Mouse (Mus musculus) lung, postnatal 10 days (tissue): ENCODE measurements at regions not wholly inside any gene's neighbourhood (a gene's known extent, or its start where the extent isn't known, plus 50 kb on each side); places are given as distances from the start of the nearest gene placed in this dataset.

ENCODE experiments used
- DNase-seq: peaks from one replicate; pipeline ENCODE4 v3.0.0; 2021

DNA sequence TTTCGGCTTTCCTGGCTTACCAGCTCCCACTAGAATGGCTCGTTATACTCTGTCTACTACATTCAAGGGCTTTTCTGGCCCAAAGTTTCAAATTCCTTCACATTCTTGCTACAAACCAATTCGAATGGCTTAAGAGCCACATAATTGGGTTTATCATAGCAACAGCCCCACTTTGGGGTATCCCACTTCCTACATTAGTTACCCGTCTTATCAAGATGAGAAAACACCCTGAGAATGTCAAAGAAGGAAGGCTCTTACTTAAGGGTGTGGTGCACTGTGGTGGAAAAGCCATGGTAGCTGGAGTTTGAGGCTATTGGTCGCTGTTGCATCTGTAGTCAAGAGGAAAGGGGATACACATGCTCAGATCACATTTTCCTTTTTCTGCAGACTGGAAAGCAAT is 213.2 kb upstream of the Klf3 start:
- DNase-seq: no peak

DNA sequence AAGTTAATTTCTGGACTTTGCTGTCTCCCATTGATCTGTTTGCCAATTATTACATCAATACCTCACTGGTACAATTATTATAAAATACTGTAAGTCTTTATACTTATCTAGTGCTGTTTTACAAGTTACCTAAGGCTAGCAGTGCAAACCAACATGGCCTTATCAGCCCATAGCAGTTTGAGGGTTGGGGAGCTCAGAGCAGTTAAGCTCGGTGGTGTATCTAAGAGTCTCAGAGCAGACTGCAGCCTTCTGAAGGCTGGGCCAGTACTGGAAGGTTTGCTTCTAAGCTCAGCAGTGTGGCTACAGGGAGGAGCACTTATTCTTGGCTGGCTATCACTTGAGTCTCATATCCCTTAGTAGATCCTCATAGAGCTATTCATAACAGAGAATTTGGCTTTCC is 212.4 kb upstream of the Klf3 start:
- DNase-seq: no peak

DNA sequence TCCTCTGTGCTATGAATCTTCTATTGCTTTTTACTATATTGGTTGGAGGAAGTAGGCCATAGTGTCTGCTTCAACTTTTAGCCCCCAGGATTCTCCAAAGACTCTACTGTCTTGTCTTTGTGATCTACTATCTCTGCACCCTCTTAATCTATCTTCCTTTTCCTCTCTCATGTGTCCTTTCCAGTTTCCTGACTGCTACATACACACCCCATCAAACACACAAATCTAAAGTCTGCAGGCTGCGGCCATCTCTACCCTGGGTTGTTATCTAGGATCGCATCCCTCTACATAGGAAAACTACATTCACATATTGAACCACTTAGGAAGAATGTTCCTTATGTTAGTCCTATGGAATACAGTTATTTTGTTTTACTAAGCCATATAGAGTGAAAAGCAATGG is 211.4 kb upstream of the Klf3 start:
- no peak for DNase-seq

DNA sequence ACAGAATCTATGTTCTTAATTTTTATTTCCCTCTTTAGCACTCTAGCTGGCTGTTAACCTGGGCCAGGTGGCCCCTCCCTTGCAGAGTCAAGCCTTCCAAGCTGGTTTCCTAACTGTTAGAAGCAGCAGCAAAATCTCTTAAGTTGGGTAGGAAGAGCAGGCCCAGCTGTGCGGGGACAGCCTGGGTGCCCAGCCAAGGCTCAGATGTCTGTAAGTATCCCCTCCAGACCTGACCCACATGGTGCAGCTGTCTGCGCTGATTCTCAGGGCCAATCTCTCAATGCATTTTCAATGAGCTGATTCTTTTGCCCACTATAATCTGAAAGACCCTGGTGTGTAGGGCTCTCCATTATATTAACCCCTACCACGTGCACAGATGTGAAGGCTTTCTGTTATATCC is 208.0 kb upstream of the Klf3 start:
- peak; percentile 21 for DNase-seq

DNA sequence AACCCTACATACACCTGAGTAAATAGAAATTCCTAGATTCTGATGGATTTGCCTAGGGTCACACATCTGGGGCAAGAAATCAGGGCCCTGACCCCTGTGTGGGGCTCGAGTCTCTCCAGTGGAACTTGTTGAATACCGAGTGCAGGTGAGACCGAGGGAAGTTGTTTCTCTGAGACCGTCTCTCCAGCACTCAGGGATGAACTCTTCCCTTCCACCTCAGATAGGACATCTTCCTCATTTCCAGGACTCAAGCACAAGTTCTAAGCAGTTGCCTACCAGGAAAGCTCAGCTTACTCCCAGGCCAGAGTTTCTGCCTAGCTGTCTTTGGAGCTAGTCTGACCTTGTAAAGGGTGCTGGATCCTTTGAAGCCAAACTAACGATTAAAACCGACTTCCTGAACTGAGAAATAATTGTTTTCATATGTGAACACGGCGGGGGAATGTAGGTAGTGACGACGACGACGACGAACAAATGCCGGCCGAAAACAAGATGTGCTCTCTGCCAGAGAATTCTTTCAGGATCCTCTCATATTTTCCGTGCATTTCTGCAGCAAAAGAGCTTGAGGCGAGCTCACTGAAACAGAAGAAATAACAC is 207.3 kb upstream of the Klf3 start:
- DNase-seq: no peak

DNA sequence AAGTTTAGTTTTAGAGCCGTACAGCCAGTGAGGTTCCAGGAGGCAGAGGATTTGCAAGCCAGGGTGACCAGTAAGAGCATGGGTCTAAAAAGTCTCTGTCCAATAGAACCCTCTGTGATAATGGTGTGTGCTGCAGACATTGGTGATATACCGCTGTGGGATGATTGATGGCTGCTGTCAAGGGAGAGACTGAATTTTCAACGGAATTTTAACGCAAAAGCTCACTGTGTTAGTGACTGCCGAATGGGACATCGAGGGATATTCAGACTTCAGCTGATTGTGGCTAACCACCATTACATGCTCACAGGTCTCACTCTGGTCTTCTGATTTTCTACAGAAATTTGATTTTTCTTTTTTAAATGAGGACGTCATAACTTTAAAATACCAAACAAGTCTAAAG is 206.2 kb upstream of the Klf3 start:
- no peak for DNase-seq

DNA sequence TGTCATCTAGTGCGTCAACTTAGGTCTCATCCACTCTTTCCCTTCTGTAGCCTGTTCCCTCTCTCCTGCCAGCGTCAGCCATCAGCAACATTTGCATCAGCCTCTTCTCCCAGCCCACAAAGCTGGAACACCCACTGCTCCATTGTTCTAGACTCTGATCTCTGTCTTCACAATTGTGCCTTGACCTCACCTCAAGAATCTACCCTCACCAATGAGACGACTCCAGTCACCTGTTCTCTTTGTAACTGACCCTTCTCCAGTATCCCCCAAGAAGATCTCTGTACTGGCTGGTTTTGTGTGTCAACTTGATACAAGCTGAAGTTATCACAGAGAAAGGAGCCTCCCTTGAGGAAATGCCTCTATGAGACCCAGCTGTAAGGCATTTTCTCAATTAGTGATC is 205.7 kb upstream of the Klf3 start:
- no peak for DNase-seq

DNA sequence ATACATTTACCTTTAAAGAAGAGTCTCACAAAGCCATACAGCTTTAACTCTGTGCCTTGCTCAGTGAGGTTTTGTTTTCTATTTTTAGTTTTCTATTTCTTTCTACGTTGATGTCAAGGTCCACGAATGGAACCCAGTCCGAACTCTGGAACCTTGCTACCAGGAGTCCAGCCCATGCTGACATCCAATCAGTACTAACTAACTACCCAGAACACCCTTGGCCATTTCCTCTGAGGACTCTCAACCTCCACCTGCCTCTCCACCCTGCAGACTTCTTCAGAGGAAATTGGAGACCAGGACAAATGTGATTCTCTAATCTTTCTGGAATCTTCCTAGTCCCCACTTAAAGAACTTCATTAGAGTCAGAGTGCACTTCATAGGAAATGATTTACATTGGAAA is 204.6 kb upstream of the Klf3 start:
- DNase-seq: no peak

DNA sequence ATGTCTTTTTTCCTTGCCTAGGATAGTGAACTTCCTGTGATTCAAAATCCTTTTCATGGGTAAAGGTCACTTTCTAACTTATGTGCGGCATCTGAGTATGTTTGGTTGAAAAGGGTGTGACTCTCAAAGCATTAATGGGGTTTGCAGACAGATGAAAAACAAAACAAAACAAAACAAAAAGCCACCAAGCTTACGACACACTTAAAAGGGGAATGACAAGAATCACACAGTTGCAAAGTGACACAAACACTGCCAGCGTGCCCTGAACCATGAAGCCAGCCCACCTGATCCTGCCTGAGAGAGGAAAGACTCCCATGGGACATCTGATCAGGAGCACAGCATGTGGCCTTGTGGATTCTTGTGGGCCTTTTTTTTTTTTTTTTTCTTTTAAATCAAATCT is 204.2 kb upstream of the Klf3 start:
- no peak for DNase-seq

DNA sequence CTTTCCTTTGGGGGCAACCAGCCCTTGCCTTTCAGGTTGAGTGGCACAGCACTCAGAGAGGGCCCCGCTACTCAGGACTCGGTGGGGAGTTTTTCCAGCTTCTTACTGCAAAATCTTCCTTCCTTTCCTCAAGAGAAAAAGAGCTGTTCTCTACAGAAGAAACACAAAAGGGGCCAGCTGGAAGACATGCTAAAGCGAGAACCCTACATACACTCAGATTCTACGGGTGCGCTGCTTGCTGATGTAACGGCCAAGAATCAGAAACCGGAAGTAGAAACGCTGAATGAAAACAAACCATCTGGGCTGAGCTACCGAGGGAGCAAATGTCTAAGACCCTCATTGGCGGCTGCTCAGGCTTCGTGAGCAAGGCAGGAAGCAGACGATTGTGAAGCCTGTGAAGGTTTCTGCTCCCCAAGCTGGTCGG is 203.3 kb upstream of the Klf3 start:
- DNase-seq: peak; percentile 66

DNA sequence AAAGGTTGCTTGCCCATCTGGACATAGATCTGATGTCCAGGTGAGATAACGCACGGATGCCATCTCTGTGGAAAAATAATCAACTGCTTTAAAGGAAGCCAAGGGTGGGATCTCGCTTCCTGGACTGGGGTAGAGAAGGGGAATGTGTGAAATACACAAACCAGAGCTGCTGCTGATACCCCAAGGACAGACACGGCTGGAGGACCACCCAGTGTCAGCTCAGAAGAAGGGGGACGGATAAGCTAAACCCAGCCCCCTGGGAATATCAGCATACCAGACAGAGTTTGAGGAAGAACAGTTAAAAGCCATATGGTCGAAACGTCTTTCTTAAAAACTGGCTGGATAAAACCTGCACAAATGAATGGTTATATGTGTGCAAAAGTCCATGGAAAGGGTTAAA is 202.8 kb upstream of the Klf3 start:
- DNase-seq: no peak

DNA sequence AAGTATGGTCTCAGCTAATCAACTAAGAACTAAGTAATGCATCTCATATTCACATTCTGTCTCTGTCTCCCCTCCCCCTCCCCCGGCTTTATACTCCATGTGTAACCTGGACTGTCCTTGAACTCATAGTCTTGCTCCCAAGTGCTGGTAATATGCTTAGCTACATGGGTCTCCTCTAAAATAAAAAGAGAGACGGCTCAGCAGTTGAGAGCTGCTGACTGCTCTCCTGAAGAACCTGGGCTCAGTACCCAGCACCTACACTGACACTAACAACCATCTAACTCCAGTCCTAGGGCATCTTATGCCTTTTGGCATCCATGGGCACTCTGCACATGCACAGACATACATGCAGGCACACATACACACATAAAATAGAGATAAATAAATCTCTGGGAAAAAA is 202.4 kb upstream of the Klf3 start:
- no peak for DNase-seq

DNA sequence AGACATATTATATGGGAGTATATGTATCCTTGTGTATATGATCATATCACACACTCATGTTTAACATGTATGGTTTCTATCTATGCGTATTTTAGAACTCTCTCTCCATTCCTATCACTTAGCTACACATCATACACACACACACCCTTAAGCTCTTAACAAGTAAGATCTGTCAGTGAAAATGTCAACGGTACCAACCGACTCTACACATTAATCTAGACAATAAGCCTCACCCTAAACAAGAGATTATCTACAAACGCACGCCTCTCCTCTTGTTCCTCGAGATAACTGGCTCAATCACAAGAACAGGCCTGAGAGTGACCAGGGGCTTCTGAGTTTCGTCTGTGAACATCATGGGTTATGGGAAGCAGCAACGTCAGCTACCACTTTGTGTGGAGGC is 201.9 kb upstream of the Klf3 start:
- no peak for DNase-seq

DNA sequence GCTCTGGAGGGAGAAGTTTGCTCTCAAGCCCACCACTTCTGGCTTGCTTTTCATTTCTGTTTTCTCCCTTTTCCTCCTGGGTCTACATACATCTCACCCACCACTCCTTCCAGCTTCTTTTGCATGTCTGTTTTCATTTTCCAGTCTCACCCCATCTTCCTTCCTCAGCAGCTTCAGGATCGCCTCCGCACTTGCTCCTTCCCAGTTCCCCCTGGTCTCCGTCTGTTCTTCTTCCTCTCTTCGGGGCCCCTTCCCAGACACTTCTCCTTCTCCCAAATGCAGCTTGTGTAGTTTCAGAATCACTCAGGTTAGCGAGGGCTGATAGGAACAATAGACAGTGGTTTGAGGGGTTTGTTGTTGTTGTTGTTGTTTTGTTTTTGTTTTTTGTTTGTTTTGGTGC is 201.4 kb upstream of the Klf3 start:
- DNase-seq: no peak

DNA sequence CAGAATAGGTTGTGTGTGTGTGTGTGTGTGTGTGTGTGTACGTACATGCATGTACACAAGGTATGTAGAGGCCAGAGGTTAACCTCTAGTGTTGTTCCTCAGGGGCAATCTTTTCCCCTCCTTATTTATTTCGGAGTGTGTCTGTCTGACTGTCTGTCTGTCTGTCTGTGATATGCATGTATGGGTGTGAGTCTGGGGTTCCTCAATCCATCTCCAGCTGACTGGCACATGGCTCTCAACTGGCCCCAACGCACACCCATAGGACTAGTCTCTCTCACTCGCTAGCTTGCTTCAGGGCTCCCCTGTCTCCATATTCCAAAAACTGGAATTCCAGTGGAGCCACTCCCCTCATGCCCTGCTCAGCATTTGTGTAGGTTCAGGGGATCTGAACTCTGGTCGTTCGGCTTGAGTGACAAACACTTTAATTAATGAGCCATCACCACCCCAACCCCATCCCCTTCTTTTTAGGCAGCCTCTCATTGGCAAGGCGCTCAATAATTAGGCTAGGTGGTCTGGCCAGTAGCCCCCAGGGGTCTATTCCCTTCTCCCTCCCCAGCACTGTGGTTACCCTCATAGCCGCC is 200.7 kb upstream of the Klf3 start:
- no peak for DNase-seq

DNA sequence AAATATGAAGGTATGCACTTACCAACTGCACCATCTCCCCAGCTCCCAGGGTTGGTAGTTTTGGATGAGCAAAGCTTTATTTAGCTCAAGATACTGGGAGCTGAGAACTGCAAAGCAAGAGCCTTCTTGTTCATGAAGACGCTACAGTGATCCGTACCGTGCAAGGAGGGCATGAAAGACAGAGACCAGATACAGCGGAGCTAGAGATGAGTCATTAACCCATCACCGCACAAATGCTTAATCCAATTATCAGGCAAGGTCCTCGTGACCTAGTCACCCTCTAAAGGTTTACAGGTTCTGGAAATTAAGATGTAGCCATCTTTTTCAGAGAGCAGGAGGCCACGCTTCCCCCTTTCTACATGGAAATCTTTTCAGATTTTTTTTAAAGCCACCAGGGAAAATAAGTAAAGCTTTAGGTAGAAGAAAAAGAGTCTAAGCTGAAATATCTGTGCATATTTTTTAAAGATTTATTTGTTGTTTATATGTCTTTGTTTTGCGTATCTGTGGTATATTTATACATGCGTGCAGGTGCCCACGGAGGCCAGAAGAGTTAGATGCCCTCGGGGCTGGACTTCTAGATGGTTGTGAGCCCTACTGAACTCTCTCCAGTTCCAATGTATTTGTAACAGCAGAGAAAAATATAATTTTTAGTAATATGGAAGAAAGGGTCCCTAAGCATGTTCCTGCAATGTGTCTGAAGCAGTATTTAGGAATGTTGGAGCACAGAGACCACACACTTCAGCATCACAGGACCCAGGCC is 200.0 kb upstream of the Klf3 start:
- no peak for DNase-seq

DNA sequence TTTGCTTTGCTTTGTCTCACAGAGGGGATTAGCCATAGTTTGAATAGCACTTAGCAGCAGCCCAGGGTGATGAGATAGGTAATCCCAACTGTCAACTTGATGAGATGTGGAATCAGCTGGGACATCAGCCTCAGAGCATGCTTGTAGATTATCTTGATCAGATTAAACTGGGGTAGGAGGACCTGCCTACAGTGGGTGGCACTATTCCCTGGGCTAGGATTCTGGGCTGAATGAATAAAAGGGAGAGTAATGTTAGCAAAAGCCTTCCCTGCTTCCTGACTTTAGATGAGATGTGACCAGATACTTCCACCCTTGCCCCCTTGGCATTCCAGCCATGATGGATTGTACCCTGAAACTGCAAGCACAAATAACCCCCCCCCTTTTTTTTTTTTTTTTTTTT is 198.0 kb upstream of the Klf3 start:
- no peak for DNase-seq

DNA sequence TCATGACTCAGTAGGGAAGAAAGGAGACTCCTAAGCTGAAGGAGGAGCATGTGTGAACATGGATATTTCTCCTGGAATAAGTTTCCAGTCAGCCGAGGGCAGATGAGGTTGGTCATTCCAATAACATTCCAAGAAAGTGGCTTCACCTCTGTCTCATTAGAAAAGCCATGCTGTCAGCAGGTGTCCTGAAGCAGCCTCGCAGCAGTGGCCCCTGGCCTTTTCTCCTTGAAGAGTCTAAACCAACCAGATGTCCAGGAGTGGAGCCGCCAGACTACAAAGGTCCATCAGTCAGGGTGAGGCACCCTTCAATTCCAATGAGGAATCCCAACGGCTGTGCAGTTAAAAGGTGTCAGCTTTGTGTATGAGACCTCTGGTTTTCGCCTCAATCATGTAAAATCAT is 197.2 kb upstream of the Klf3 start:
- no peak for DNase-seq

DNA sequence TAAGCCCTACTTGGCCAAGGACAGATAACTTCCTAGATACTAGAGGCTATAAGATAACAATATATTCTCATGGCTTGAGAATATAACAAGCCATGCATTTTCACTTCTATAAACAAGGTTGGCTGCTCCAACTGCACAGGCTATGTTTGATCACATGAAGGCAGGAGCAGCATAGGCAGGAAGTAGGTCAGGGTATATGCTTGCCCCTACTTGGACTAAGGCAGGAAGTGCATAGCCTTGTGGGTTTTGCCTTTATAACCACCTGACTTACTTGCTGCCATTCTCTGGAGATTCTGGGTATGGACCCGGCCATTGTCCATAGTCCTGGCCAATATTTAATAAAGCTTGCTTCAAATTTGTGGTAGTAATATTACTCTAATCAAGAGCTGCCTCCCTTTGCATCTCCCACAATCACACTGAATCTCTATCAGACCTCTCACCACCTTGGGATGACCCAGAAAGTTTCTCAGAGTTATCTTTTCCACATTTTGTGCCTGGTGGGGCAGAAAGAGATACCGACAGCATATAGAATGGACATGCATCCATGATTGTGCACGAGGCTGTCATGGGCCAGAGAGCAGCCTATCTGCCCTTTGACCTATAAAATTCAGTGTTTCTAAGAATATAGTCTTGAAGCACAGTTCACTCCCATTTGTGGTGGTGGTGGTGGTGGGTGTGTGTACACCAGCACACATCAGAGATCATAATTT is 193.7 kb upstream of the Klf3 start:
- DNase-seq: no peak

DNA sequence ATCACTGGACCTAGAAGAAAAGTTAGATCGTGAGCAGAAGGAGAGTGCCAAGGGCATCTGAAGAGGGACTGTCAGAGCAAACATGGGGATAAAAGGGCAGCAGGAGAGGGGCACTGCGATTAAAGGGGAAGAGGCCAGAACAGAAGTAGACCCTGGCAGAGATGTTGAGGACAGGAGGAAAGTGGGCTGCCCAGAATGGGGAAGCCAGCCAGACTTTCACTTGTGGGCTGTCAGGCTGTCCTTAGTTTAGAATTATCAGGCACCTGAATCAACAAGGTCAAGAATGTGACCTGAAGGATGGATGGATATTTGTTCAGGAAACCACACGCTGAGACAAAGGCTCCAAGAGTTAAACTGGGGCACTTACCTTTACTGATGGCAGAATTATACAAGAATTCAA is 193.0 kb upstream of the Klf3 start:
- DNase-seq: no peak

DNA sequence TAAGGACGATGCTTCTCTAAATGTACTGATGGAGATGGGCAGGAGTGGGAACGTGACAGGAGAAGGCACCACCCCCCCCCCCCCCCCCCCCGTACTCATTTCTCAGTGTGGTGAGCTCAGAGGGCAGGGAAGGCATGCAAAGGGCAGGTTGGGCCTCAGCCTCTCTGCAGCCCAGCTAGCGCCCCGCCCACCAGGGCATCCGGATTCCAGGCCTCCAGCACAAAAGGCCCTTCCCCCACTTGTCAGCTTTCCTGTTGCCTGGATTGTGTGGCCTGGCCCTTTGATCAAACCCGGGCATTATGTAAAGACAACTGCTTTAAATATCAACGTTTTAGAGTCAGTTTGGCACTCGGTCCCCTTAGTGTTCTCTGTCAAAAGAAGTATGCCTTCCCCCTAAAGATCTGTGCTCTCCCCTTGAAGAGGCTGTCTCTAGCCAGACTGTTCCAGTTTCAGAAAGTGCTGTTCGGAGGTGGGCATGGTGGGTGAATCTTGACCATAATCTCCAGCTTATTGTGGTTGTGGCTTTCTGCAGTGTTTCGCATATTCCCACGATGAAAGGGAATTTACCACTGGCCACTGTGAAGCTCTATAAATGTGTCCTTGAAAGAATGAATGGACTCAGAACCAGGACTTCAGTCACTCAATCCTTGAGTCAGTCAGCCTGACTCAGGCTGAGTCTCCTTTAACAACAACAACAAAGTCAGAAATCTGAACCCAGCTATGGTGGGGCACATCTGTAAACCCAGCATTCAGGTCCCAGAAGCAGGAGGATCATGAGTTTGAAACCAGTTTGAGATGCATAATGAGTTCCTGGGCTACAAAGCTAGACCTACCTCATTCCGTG is 192.4 kb upstream of the Klf3 start:
- peak; percentile 93 for DNase-seq

DNA sequence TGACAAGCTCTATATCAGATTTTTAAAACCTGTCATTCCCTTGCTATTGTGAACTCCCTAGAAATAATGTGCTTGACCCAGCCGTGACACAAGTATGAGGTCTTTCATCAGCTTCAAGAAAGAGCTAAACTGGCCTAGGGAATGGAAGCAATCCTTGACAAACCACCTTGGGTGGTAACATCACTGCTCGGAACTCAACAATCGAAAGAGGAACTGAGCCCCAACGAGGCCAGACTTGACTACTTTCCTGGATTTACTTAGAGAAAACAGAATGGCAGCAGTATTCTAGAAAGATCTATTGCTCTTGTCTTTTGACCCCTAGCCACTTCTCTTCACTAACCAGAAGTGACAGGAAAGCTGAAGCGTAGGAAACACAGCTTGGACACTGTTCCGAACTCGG is 191.2 kb upstream of the Klf3 start:
- no peak for DNase-seq

DNA sequence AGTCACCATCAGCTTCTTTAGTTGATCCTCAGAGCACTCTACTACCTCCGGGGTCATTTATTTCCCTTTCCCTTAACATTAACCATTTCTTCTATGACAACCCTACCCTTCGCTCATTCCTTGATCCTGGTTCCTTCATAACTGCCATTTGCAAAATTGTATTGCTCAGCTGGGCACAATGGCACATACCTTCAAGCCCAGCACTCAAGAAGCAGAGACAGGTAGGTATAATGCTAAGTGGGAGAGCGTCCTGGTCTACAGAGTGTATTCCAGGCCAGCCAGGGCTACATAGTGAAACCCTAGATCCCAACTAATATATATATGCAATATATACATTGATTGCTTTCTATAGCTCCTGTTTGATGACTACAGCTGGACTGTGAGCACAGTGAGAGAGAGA is 189.5 kb upstream of the Klf3 start:
- DNase-seq: no peak
